Mouse (Mus musculus): ENCODE measurements around the gene Btc. TPM values are rescaled to one million over a fixed set of nuclear protein-coding genes. Genes with fewer than 3 reads are reported as not detected.

Btc gene
- polyA plus RNA-seq, 1 experiment: 0.23 TPM

- Histone ChIP-seq H3K27ac (ENCODE audit: insufficient read depth, low read length) (no peak overlapping the region), H3K4me3 (ENCODE audit: extremely low read depth, insufficient read depth, insufficient read length) (no peak overlapping the region), H3K27me3 (ENCODE audit: control insufficient read depth, insufficient read depth, low read length) (no peaks in the 10 kb centered on the region), H3K4me1 (ENCODE audit: control insufficient read depth, insufficient read depth, insufficient read length) (no peaks in the 10 kb centered on the region), H3K36me3 (ENCODE audit: control insufficient read depth, insufficient read depth, low read length) (no peaks in the 10 kb centered on the region)
- no peak for DNase-seq (ENCODE audit: low read depth in 1 of 2, low spot score in 2 of 2)
- 82% methylated on average over 5 of the region's 5 CpGs for WGBS
- TF ChIP-seq CTCF (IDR thresholded peaks at IDR 0.05; ENCODE audit: extremely low read depth, insufficient read depth, insufficient read length, insufficient replicate concordance) (no peak), POLR2A (IDR thresholded peaks at IDR 0.05; ENCODE audit: low read depth, low read length) (no peak)
Observed at GRCm38 (mm10) chr5:91404263-91404662, 1.5 kb upstream of the Btc start.

GRCm38 (mm10) chr5:91403281-91403680, 487 bp upstream of the Btc start:
- DNase-seq (ENCODE audit: low read depth in 1 of 2, low spot score in 2 of 2): no peak
- no peak for TF ChIP-seq CTCF (IDR thresholded peaks at IDR 0.05; ENCODE audit: extremely low read depth, insufficient read depth, insufficient read length, insufficient replicate concordance)
- TF ChIP-seq POLR2A (IDR thresholded peaks at IDR 0.05; ENCODE audit: low read depth, low read length): no peak
- Histone ChIP-seq H3K27me3 (ENCODE audit: control insufficient read depth, insufficient read depth, low read length) (no peaks in the 10 kb centered on the region), H3K27ac (ENCODE audit: insufficient read depth, low read length) (no peak overlapping the region), H3K4me1 (ENCODE audit: control insufficient read depth, insufficient read depth, insufficient read length) (no peaks in the 10 kb centered on the region), H3K36me3 (ENCODE audit: control insufficient read depth, insufficient read depth, low read length) (no peaks in the 10 kb centered on the region), H3K4me3 (ENCODE audit: extremely low read depth, insufficient read depth, insufficient read length) (no peak overlapping the region)
- WGBS: 79% methylated on average over 4 of the region's 4 CpGs

GRCm38 (mm10) chr5:91400493-91401096, 2.2 kb downstream of the Btc start:
- Histone ChIP-seq H3K4me1 (ENCODE audit: control insufficient read depth, insufficient read depth, insufficient read length) (no peaks in the 10 kb centered on the region), H3K27ac (ENCODE audit: insufficient read depth, low read length) (no peak overlapping the region), H3K27me3 (ENCODE audit: control insufficient read depth, insufficient read depth, low read length) (no peaks in the 10 kb centered on the region), H3K4me3 (ENCODE audit: extremely low read depth, insufficient read depth, insufficient read length) (no peak overlapping the region), H3K36me3 (ENCODE audit: control insufficient read depth, insufficient read depth, low read length) (no peaks in the 10 kb centered on the region)
- 10% methylated on average over 2 of the region's 2 CpGs for WGBS
- TF ChIP-seq POLR2A (IDR thresholded peaks at IDR 0.05; ENCODE audit: low read depth, low read length): no peak
- no peak for DNase-seq (ENCODE audit: low read depth in 1 of 2, low spot score in 2 of 2)

- H3K27me3 ChIP-seq (ENCODE audit: control insufficient read depth, insufficient read depth, low read length): no peaks in the 10 kb centered on the region
- no peaks in the 10 kb centered on the region for H3K4me1 ChIP-seq (ENCODE audit: control insufficient read depth, insufficient read depth, insufficient read length)
- H3K36me3 ChIP-seq (ENCODE audit: control insufficient read depth, insufficient read depth, low read length): no peaks in the 10 kb centered on the region
- DNase-seq (ENCODE audit: low read depth in 1 of 2, low spot score in 2 of 2): no peak
- H3K27ac ChIP-seq (ENCODE audit: insufficient read depth, low read length): no peak overlapping the region
- no peak overlapping the region for H3K4me3 ChIP-seq (ENCODE audit: extremely low read depth, insufficient read depth, insufficient read length)
- 69% methylated on average over 2 of the region's 2 CpGs for WGBS
- TF ChIP-seq CTCF (IDR thresholded peaks at IDR 0.05; ENCODE audit: extremely low read depth, insufficient read depth, insufficient read length, insufficient replicate concordance) (no peak), POLR2A (IDR thresholded peaks at IDR 0.05; ENCODE audit: low read depth, low read length) (no peak)
Observed at GRCm38 (mm10) chr5:91375467-91375866, 27.3 kb downstream of the Btc start.

GRCm38 (mm10) chr5:91368061-91368565, 34.7 kb downstream of the Btc start:
- no peaks in the 10 kb centered on the region for H3K27me3 ChIP-seq (ENCODE audit: control insufficient read depth, insufficient read depth, low read length)
- no peak for DNase-seq (ENCODE audit: low read depth in 1 of 2, low spot score in 2 of 2)
- no peaks in the 10 kb centered on the region for H3K4me1 ChIP-seq (ENCODE audit: control insufficient read depth, insufficient read depth, insufficient read length)
- H3K27ac ChIP-seq (ENCODE audit: insufficient read depth, low read length): no peak overlapping the region
- TF ChIP-seq CTCF (IDR thresholded peaks at IDR 0.05; ENCODE audit: extremely low read depth, insufficient read depth, insufficient read length, insufficient replicate concordance): no peak
- TF ChIP-seq POLR2A (IDR thresholded peaks at IDR 0.05; ENCODE audit: low read depth, low read length): no peak
- 93% methylated on average over 13 of the region's 13 CpGs for WGBS
- H3K36me3 ChIP-seq (ENCODE audit: control insufficient read depth, insufficient read depth, low read length): no peaks in the 10 kb centered on the region
- no peak overlapping the region for H3K4me3 ChIP-seq (ENCODE audit: extremely low read depth, insufficient read depth, insufficient read length)

GRCm38 (mm10) chr5:91366925-91367324, 35.9 kb downstream of the Btc start:
- 91% methylated on average over 10 of the region's 10 CpGs for WGBS
- Histone ChIP-seq H3K27me3 (ENCODE audit: control insufficient read depth, insufficient read depth, low read length) (no peaks in the 10 kb centered on the region), H3K4me1 (ENCODE audit: control insufficient read depth, insufficient read depth, insufficient read length) (no peaks in the 10 kb centered on the region), H3K27ac (ENCODE audit: insufficient read depth, low read length) (no peak overlapping the region), H3K36me3 (ENCODE audit: control insufficient read depth, insufficient read depth, low read length) (no peaks in the 10 kb centered on the region), H3K4me3 (ENCODE audit: extremely low read depth, insufficient read depth, insufficient read length) (no peak overlapping the region)
- TF ChIP-seq CTCF (IDR thresholded peaks at IDR 0.05; ENCODE audit: extremely low read depth, insufficient read depth, insufficient read length, insufficient replicate concordance): no peak
- TF ChIP-seq POLR2A (IDR thresholded peaks at IDR 0.05; ENCODE audit: low read depth, low read length): no peak
- no peak for DNase-seq (ENCODE audit: low read depth in 1 of 2, low spot score in 2 of 2)

- WGBS: 94% methylated on average over 6 of the region's 6 CpGs
- TF ChIP-seq POLR2A (IDR thresholded peaks at IDR 0.05; ENCODE audit: low read depth, low read length) (no peak), CTCF (IDR thresholded peaks at IDR 0.05; ENCODE audit: extremely low read depth, insufficient read depth, insufficient read length, insufficient replicate concordance) (no peak)
- no peak overlapping the region for H3K4me3 ChIP-seq (ENCODE audit: extremely low read depth, insufficient read depth, insufficient read length)
- no peaks in the 10 kb centered on the region for H3K36me3 ChIP-seq (ENCODE audit: control insufficient read depth, insufficient read depth, low read length)
- no peaks in the 10 kb centered on the region for H3K27me3 ChIP-seq (ENCODE audit: control insufficient read depth, insufficient read depth, low read length)
- H3K27ac ChIP-seq (ENCODE audit: insufficient read depth, low read length): no peak overlapping the region
- no peaks in the 10 kb centered on the region for H3K4me1 ChIP-seq (ENCODE audit: control insufficient read depth, insufficient read depth, insufficient read length)
- no peak for DNase-seq (ENCODE audit: low read depth in 1 of 2, low spot score in 2 of 2)
Observed at GRCm38 (mm10) chr5:91363274-91363991, 39.4 kb downstream of the Btc start.
